Mouse (Mus musculus) hindbrain, postnatal 0 days (tissue): Measurements from ENCODE around the gene Osr1. TPM values are rescaled to one million over a fixed set of nuclear protein-coding genes. Genes with fewer than 3 reads are reported as not detected.

Source experiments
- ATAC-seq: fragments of 200-750 bp; cut with Nextera tagmentation; 2 replicates; pipeline ENCODE4 v1.8.0; 2017; ENCODE audit warnings: mild to moderate bottlenecking, moderate TSS enrichment, moderate library complexity
- DNase-seq: peaks from one replicate; pipeline ENCODE4 v3.0.0-alpha.2; 2015; ENCODE audit warnings: low spot score
- H3K27ac ChIP-seq: fragments of 300-500 bp; sonication (generic); 2 replicates; pipeline ENCODE4 v1.5.1; 2014; ENCODE audit warnings: mild to moderate bottlenecking
- H3K27me3 ChIP-seq: fragments of 300-500 bp; sonication (generic); 2 replicates; pipeline ENCODE4 v1.6.1; 2014; ENCODE audit warnings: low read length, mixed read lengths; ENCODE audit not compliant: insufficient read depth
- H3K36me3 ChIP-seq: fragments of 300-500 bp; sonication (generic); 2 replicates; pipeline ENCODE4 v1.6.1; 2014; ENCODE audit warnings: low read length, mixed read lengths; ENCODE audit not compliant: insufficient read depth
- H3K4me1 ChIP-seq: fragments of 300-500 bp; sonication (generic); 2 replicates; pipeline ENCODE4 v1.6.1; 2014; ENCODE audit warnings: antibody characterized with exemption, low read length, mixed read lengths; ENCODE audit not compliant: insufficient read depth
- H3K4me2 ChIP-seq: fragments of 300-500 bp; sonication (generic); 2 replicates; pipeline ENCODE4 v1.6.1; 2014; ENCODE audit warnings: low read depth, mild to moderate bottlenecking, low read length, moderate library complexity, mixed read lengths
- H3K4me3 ChIP-seq: fragments of 300-500 bp; sonication (generic); 2 replicates; pipeline ENCODE4 v1.5.1; 2014; ENCODE audit warnings: low read length
- H3K9ac ChIP-seq: fragments of 300-500 bp; sonication (generic); replicated peaks from 2 replicates; pipeline ENCODE4 v1.6.1; 2014; ENCODE audit warnings: mild to moderate bottlenecking, low read length, moderate library complexity, mixed read lengths
- H3K9me3 ChIP-seq: fragments of 300-500 bp; sonication (generic); 2 replicates; pipeline ENCODE4 v1.6.1; 2016; ENCODE audit warnings: low read length, mixed read lengths
- CTCF ChIP-seq: IDR thresholded peaks from 2 replicates; pipeline ENCODE4 v1.5.1; 2016; ENCODE audit warnings: antibody characterized with exemption, control low read depth, low read depth
- WGBS: fragments of 180-500 bp; shearing (Covaris S2); extraction: QIAGEN DNeasy Blood & Tissue Kit; methylation state at CpG from one replicate; pipeline ENCODE4 v1.1.7; 2014; 5-methylcytosine and 5-hydroxymethylcytosine counted together
- polyA plus RNA-seq: library from polyadenylated mRNA; unstranded; fragments of >200 nt; fragmentation: Nextera tagmentation; extraction: Ambion mirVana; gene quantifications from 2 replicates; pipeline ENCODE4 v1.2.1, GENCODE M21; 2015
- total RNA-seq: library from RNA; depleted of rRNA; stranded (reverse); fragments of >200 nt; gene quantifications from 2 replicates; pipeline ENCODE4 v1.2.3, GENCODE M21; 2014; rRNA removed

Osr1 gene
- total RNA-seq: 8.7 and 17.6 TPM in 2 replicates
- 7.1 and 8.5 TPM in 2 replicates for polyA plus RNA-seq

GRCm38 (mm10) chr12:9569971-9570370, at the start of gene Osr1:
Gene Osr1, plus strand, starts transcription at chr12:9570116.
- no peak for ATAC-seq
- WGBS: under 1% methylated on average over 15 of the region's 15 CpGs

DNA sequence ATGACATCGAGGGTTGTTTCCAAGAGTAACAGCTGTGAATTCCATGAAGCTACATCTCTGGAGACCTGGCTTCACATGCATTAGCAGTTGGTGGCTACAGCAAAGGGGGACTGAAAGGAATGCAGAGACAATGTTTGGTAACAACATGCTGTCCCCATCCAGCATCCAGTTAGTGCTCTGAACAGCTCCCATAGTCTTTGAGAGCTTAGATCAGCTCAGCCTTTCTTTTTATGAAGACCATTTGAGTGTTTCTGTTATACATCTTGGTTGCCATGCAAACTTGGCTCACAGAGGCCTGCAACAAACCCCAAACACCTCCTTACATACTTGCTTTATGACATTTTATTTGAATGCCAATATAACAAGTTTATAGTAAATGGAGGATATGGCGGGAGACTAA, 19.6 kb upstream of the Osr1 start:
- H3K9ac ChIP-seq: no peak overlapping the region
- H3K27ac ChIP-seq: no peak overlapping the region
- no peaks in the 10 kb centered on the region for H3K4me1 ChIP-seq
- no peak for TF ChIP-seq CTCF
- WGBS: 82% methylated on average over 2 of the region's 2 CpGs
- H3K9me3 ChIP-seq: no peaks in the 10 kb centered on the region
- no peaks in the 10 kb centered on the region for H3K36me3 ChIP-seq
- no peak for DNase-seq
- no peak for ATAC-seq
- H3K27me3 ChIP-seq: no peaks in the 10 kb centered on the region
- no peak overlapping the region for H3K4me2 ChIP-seq
- no peak overlapping the region for H3K4me3 ChIP-seq

More at GRCm38 (mm10) chr12:9569971-9570370, at the start of gene Osr1:
- Histone ChIP-seq H3K27me3 (peaks cover 48% of the 10 kb centered on the region), H3K4me3 (peak within 1 kb of the TSS; percentile 35), H3K36me3 (no peaks in the 10 kb centered on the region), H3K4me2 (peak within 1 kb of the TSS; percentile 63), H3K27ac (no peak within 1 kb of the TSS), H3K9me3 (no peaks in the 10 kb centered on the region), H3K9ac (no peak within 1 kb of the TSS), H3K4me1 (no peaks in the 10 kb centered on the region)
- TF ChIP-seq CTCF: peak; percentile 81
- DNase-seq: peak; percentile 85

GRCm38 (mm10) chr12:9564956-9565355, 5.0 kb upstream of the Osr1 start:
- peaks cover 8% of the 10 kb centered on the region; the same call in 1 of the 2 replicates for H3K27me3 ChIP-seq
- H3K4me1 ChIP-seq: no peaks in the 10 kb centered on the region
- H3K9ac ChIP-seq: no peak overlapping the region
- no peaks in the 10 kb centered on the region for H3K36me3 ChIP-seq
- whole genome bisulfite sequencing: 75% methylated on average over 3 of the region's 3 CpGs
- H3K4me2 ChIP-seq: no peak overlapping the region
- H3K27ac ChIP-seq: no peak overlapping the region
- TF ChIP-seq CTCF: no peak
- ATAC-seq: no peak
- no peaks in the 10 kb centered on the region for H3K9me3 ChIP-seq
- no peak overlapping the region for H3K4me3 ChIP-seq
- DNase-seq: no peak

DNA sequence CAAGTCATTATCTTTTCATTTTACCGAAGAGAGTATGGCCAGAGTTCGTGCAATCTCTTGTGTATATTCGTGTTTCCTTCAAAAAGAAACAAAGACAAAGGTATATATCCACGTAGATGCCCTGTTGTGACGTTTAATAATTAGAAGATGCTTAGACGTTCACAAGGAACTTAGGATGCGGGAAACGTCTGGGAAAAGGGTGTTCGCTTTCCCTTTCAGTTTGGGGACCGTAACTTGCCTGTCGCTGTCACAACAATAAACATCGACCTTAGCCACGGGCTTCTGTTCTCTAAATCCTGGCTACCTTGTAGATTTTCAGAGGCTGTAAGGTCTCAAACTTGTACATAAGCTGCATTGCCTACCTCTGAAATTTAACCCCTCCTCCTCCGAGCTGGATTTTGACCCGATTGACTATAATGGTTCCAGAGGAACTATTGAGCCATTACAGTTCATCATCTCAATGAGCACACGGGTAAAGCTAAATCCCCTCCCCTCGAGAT, 630 bp downstream of the Osr1 start:
- under 1% methylated on average over 17 of the region's 17 CpGs for WGBS
- DNase-seq (no peak), ATAC-seq (no peak)
- Histone ChIP-seq H3K4me2 (peak overlapping the region; percentile 63), H3K9ac (no peak overlapping the region), H3K9me3 (no peaks in the 10 kb centered on the region), H3K4me3 (peak overlapping the region; percentile 35), H3K27ac (no peak overlapping the region), H3K27me3 (peaks cover 52% of the 10 kb centered on the region), H3K4me1 (no peaks in the 10 kb centered on the region), H3K36me3 (no peaks in the 10 kb centered on the region)
- TF ChIP-seq CTCF: no peak

DNA sequence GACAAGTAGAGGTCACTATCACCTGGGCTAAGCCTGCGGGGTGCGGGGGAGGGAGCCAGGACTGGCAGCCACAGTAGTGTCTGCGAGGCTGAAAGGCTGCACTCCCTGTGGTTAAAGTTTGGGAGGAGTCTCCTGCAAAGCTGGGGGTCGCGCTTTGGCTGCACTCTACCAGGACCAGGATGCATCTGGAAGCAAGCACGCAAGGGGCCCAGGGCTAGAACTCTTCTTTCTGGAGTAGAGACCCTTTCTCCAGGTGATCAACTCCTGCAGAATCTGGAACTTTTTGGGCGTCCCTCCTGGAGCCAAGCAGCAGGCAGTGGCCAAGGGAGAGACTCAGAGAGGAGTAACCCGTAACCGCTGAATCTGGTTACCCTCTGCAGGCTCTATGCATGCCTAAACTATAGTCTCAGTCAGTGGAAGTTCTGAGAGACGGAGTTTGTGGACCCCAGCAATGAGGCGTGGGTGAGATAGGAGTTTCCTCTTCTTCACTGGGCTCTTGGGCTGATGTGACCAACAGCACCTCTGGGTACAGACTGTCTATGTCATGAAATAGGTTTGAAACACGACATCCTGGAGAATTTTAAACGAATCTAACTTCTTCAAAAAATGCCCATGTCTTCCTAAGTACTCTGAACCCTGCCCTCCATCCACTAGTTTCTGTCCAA, 1.5 kb downstream of the Osr1 start:
- DNase-seq: no peak
- TF ChIP-seq CTCF: no peak
- Histone ChIP-seq H3K36me3 (no peaks in the 10 kb centered on the region), H3K4me1 (no peaks in the 10 kb centered on the region), H3K27ac (no peak overlapping the region), H3K4me2 (peak overlapping the region; percentile 63; the same call in 1 of the 2 replicates), H3K9me3 (no peaks in the 10 kb centered on the region), H3K4me3 (no peak overlapping the region), H3K27me3 (peaks cover 59% of the 10 kb centered on the region), H3K9ac (no peak overlapping the region)
- ATAC-seq: no peak; the same call in 1 of the 2 replicates
- 3% methylated on average over 13 of the region's 13 CpGs for whole genome bisulfite sequencing

GRCm38 (mm10) chr12:9572022-9572421, 2.1 kb downstream of the Osr1 start:
- Histone ChIP-seq H3K36me3 (no peaks in the 10 kb centered on the region), H3K27ac (no peak overlapping the region), H3K9ac (no peak overlapping the region), H3K4me3 (no peak overlapping the region), H3K4me1 (no peaks in the 10 kb centered on the region), H3K27me3 (peaks cover 63% of the 10 kb centered on the region), H3K9me3 (no peaks in the 10 kb centered on the region), H3K4me2 (no peak overlapping the region)
- no peak for DNase-seq
- no peak for TF ChIP-seq CTCF
- ATAC-seq: no peak
- WGBS: 6% methylated on average over 4 of the region's 4 CpGs

GRCm38 (mm10) chr12:9573682-9574081, 3.8 kb downstream of the Osr1 start:
- TF ChIP-seq CTCF: no peak
- Histone ChIP-seq H3K36me3 (no peaks in the 10 kb centered on the region), H3K9me3 (no peaks in the 10 kb centered on the region), H3K4me1 (no peaks in the 10 kb centered on the region), H3K9ac (no peak overlapping the region), H3K4me3 (no peak overlapping the region), H3K27me3 (peaks cover 79% of the 10 kb centered on the region), H3K27ac (no peak overlapping the region), H3K4me2 (peak overlapping the region; percentile 54; the same call in 1 of the 2 replicates)
- 2% methylated on average over 12 of the region's 12 CpGs for WGBS
- DNase-seq: no peak
- no peak for ATAC-seq
